Mouse (Mus musculus): Measurements from ENCODE around the gene Olfr896-ps1. TPM values are rescaled to one million over a fixed set of nuclear protein-coding genes. Genes with fewer than 3 reads are reported as not detected.

The Olfr896-ps1 gene
- not detected in 2 replicates for polyA plus RNA-seq (2015; fragmentation: Nextera tagmentation; extraction: Ambion mirVana)

DNA sequence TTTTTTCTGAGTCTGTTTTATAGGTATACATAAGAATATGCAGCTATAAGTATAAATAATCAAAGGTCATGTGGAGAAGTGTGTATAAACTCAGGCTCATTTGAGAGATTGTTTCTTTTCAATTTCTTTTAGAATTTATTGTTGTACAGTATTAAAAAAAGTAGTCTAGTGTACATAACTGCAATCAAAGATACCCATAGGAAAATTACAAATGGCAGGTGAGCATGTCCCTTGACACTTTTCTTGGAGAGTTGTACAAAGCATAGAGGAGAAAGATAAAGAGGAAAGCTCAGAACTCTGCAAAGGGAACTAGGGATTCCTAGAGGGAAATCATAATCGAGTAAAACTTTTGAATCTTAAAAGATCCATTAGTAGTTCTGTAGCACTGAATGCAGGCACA lies at the start of gene Olfr896-ps1:
Gene Olfr896-ps1 (plus strand): TSS at position 301 of the 400 bp plus-strand sequence.
- H3K9me3 ChIP-seq (replicated peaks) = no peaks in the 10 kb centered on the region
- no peak within 1 kb of the TSS for H3K4me3 ChIP-seq (replicated peaks)
- no peaks in the 10 kb centered on the region for H3K27me3 ChIP-seq
- no peak for ATAC-seq (replicated peaks; ENCODE audit: low FRiP score)
- no peak within 1 kb of the TSS for H3K4me2 ChIP-seq
- no peak within 1 kb of the TSS for H3K9ac ChIP-seq
- 87% methylated on average over 1 of the region's 1 CpGs for WGBS
- no peaks in the 10 kb centered on the region for H3K4me1 ChIP-seq
- no peak within 1 kb of the TSS for H3K27ac ChIP-seq
- H3K36me3 ChIP-seq = no peaks in the 10 kb centered on the region

DNA sequence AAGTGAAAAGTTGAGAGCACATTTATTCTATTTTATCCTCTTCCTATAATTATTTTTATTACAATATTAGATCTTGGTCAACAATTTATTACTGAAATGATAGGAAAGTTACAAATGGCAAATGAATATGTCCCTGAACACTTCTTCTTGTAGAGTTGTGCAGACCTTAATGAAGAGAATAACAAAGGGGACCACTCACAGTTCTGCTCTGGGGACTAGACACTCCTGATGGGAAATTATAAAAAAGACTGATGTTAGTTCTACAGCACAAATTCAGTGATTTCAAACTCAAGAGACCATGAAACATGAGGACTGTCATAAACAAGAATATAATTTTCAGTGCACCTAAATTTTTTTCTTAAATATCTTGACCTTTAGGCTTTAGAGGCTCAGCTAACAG lies 38.4 kb upstream of the Olfr896-ps1 start, which contains the start of gene Olfr143:
Gene Olfr143 (plus strand): TSS at position 301 of the 400 bp plus-strand sequence.
- Histone ChIP-seq H3K4me2 (no peak within 1 kb of the TSS), H3K27me3 (no peaks in the 10 kb centered on the region), H3K9me3 (replicated peaks) (no peaks in the 10 kb centered on the region), H3K4me1 (no peaks in the 10 kb centered on the region), H3K27ac (no peak within 1 kb of the TSS), H3K9ac (no peak within 1 kb of the TSS), H3K4me3 (replicated peaks) (no peak within 1 kb of the TSS), H3K36me3 (no peaks in the 10 kb centered on the region)
- no peak for ATAC-seq (replicated peaks; ENCODE audit: low FRiP score)

DNA sequence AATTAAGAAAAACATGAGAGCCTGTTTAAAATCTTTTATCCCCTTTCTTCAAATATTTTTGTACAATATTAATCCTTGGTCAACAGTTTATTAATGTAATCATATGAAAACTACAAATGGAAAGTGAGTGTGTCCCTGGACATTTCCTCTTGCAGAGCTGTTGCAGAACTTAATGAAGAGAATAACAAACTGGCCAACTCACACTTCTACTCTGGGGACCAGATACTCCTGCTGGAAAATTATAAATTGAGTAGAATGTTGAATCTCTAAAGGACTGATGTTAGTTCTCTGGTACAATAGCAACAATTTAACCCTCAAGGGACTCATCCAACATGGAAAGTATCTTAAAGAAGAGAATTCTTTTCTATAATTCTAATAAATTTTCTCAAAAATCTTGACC lies 23.4 kb upstream of the Olfr896-ps1 start, which contains the start of gene Olfr895:
Gene Olfr895 (plus strand): TSS at position 301 of the 400 bp plus-strand sequence.
- no peak for ATAC-seq (replicated peaks; ENCODE audit: low FRiP score)
- Histone ChIP-seq H3K9ac (no peak within 1 kb of the TSS), H3K27me3 (no peaks in the 10 kb centered on the region), H3K9me3 (replicated peaks) (no peaks in the 10 kb centered on the region), H3K4me2 (no peak within 1 kb of the TSS), H3K4me1 (no peaks in the 10 kb centered on the region), H3K36me3 (no peaks in the 10 kb centered on the region), H3K27ac (no peak within 1 kb of the TSS), H3K4me3 (replicated peaks) (no peak within 1 kb of the TSS)

DNA sequence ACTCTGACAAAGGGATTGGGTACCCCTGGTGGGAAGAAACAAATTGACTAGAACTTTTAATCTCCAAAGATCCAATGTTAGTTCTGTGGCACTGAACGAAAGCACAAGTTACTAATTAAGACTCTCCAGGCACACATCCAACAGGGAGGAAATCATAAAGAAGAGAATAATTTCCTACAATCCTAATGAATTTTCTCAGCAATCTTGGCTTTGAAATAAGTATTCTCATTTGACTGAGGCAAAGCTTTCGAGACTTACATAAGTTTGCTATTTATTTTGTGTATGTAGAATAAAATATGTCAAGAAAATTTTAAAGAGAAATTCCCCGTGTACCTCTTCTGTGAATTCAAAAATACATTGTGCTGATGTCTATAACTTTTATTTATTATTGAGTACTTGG lies 37.9 kb downstream of the Olfr896-ps1 start, which contains the start of gene Olfr25:
Gene Olfr25 (plus strand): TSS at position 301 of the 400 bp plus-strand sequence.
- Histone ChIP-seq H3K27me3 (no peaks in the 10 kb centered on the region), H3K9ac (no peak within 1 kb of the TSS), H3K27ac (no peak within 1 kb of the TSS), H3K4me1 (no peaks in the 10 kb centered on the region), H3K36me3 (no peaks in the 10 kb centered on the region), H3K4me2 (no peak within 1 kb of the TSS), H3K4me3 (replicated peaks) (no peak within 1 kb of the TSS), H3K9me3 (replicated peaks) (no peaks in the 10 kb centered on the region)
- 82% methylated on average over 3 of the region's 3 CpGs for WGBS
- no peak for ATAC-seq (replicated peaks; ENCODE audit: low FRiP score)

Other genes starting within 250 kb of the Olfr896-ps1 start
- not detected in 2 replicates for gene Olfr884, start 244.6 kb upstream of the Olfr896-ps1 start, polyA plus RNA-seq (2015; fragmentation: Nextera tagmentation; extraction: Ambion mirVana)
- not detected in 2 replicates for gene Olfr885, start 229.8 kb upstream of the Olfr896-ps1 start, polyA plus RNA-seq (2015; fragmentation: Nextera tagmentation; extraction: Ambion mirVana)
- gene Olfr887, start 207.0 kb upstream of the Olfr896-ps1 start, polyA plus RNA-seq (2015; fragmentation: Nextera tagmentation; extraction: Ambion mirVana) = not detected in 2 replicates
- gene Olfr888, start 183.0 kb upstream of the Olfr896-ps1 start, polyA plus RNA-seq (2015; fragmentation: Nextera tagmentation; extraction: Ambion mirVana) = not detected in 2 replicates
- gene Olfr889, start 175.9 kb upstream of the Olfr896-ps1 start, polyA plus RNA-seq (2015; fragmentation: Nextera tagmentation; extraction: Ambion mirVana) = 0.06 and 0.08 TPM in 2 replicates
- gene Olfr890, start 148.6 kb upstream of the Olfr896-ps1 start, polyA plus RNA-seq (2015; fragmentation: Nextera tagmentation; extraction: Ambion mirVana) = not detected in 2 replicates
- gene Olfr891, start 110.3 kb upstream of the Olfr896-ps1 start, polyA plus RNA-seq (2015; fragmentation: Nextera tagmentation; extraction: Ambion mirVana) = not detected in 2 replicates
- not detected in 2 replicates for gene Olfr893, start 82.7 kb upstream of the Olfr896-ps1 start, polyA plus RNA-seq (2015; fragmentation: Nextera tagmentation; extraction: Ambion mirVana)
- gene Olfr894, start 73.1 kb upstream of the Olfr896-ps1 start, polyA plus RNA-seq (2015; fragmentation: Nextera tagmentation; extraction: Ambion mirVana) = not detected in 2 replicates
- not detected in 2 replicates for gene Olfr143, start 38.3 kb upstream of the Olfr896-ps1 start, polyA plus RNA-seq (2015; fragmentation: Nextera tagmentation; extraction: Ambion mirVana)
- gene Olfr895, start 23.3 kb upstream of the Olfr896-ps1 start, polyA plus RNA-seq (2015; fragmentation: Nextera tagmentation; extraction: Ambion mirVana) = not detected in 2 replicates
- gene Olfr25, start 38.0 kb downstream of the Olfr896-ps1 start, polyA plus RNA-seq (2015; fragmentation: Nextera tagmentation; extraction: Ambion mirVana) = not detected in 2 replicates
- not detected in 2 replicates for gene Olfr898, start 57.3 kb downstream of the Olfr896-ps1 start, polyA plus RNA-seq (2015; fragmentation: Nextera tagmentation; extraction: Ambion mirVana)
- not detected in 2 replicates for gene Olfr250, start 75.8 kb downstream of the Olfr896-ps1 start, polyA plus RNA-seq (2015; fragmentation: Nextera tagmentation; extraction: Ambion mirVana)
- not detected in 2 replicates for gene Olfr251, start 86.0 kb downstream of the Olfr896-ps1 start, polyA plus RNA-seq (2015; fragmentation: Nextera tagmentation; extraction: Ambion mirVana)
- gene Olfr147, start 110.6 kb downstream of the Olfr896-ps1 start, polyA plus RNA-seq (2015; fragmentation: Nextera tagmentation; extraction: Ambion mirVana) = not detected in 2 replicates
- gene Olfr901, start 138.3 kb downstream of the Olfr896-ps1 start, polyA plus RNA-seq (2015; fragmentation: Nextera tagmentation; extraction: Ambion mirVana) = not detected in 2 replicates
- not detected in 2 replicates for gene Olfr902, start 156.5 kb downstream of the Olfr896-ps1 start, polyA plus RNA-seq (2015; fragmentation: Nextera tagmentation; extraction: Ambion mirVana)
- not detected in 2 replicates for gene Olfr904, start 172.0 kb downstream of the Olfr896-ps1 start, polyA plus RNA-seq (2015; fragmentation: Nextera tagmentation; extraction: Ambion mirVana)
- gene Olfr905, start 180.0 kb downstream of the Olfr896-ps1 start, polyA plus RNA-seq (2015; fragmentation: Nextera tagmentation; extraction: Ambion mirVana) = not detected in 2 replicates
- not detected in 2 replicates for gene Olfr906, start 196.0 kb downstream of the Olfr896-ps1 start, polyA plus RNA-seq (2015; fragmentation: Nextera tagmentation; extraction: Ambion mirVana)
- gene Olfr907, start 204.7 kb downstream of the Olfr896-ps1 start, polyA plus RNA-seq (2015; fragmentation: Nextera tagmentation; extraction: Ambion mirVana) = not detected in 2 replicates
- gene Olfr911-ps1, start 230.5 kb downstream of the Olfr896-ps1 start, polyA plus RNA-seq (2015; fragmentation: Nextera tagmentation; extraction: Ambion mirVana) = not detected in 2 replicates
- gene Olfr910, start 246.7 kb downstream of the Olfr896-ps1 start, polyA plus RNA-seq (2015; fragmentation: Nextera tagmentation; extraction: Ambion mirVana) = not detected in 2 replicates

Data from kidney, embryonic 15.5 days (tissue).